Mouse (Mus musculus): ENCODE data around the gene Ptma.

GRCm38 (mm10) chr1:86490697-86491096 is 35.8 kb upstream of the Ptma start:
- TF ChIP-seq CTCF (IDR thresholded peaks at IDR 0.05; ENCODE audit: borderline replicate concordance, insufficient read depth, low read length), result no peak
- no peak for TF ChIP-seq POLR2A (IDR thresholded peaks at IDR 0.05; ENCODE audit: low read depth, low read length)
